Mouse (Mus musculus) megakaryocyte, embryonic 14.5 days (primary cell): ENCODE data around the gene Hdac2.

Source experiments
- FLI1 ChIP-seq: IDR thresholded peaks from 2 replicates; pipeline ENCODE4 v1.6.1; 2012; ENCODE audit warnings: low read length, inconsistent platforms, mixed read lengths
- GATA1 ChIP-seq: IDR thresholded peaks from 3 replicates; pipeline ENCODE4 v1.6.1; 2012; ENCODE audit warnings: mixed read lengths, low read length, inconsistent platforms, borderline replicate concordance

DNA sequence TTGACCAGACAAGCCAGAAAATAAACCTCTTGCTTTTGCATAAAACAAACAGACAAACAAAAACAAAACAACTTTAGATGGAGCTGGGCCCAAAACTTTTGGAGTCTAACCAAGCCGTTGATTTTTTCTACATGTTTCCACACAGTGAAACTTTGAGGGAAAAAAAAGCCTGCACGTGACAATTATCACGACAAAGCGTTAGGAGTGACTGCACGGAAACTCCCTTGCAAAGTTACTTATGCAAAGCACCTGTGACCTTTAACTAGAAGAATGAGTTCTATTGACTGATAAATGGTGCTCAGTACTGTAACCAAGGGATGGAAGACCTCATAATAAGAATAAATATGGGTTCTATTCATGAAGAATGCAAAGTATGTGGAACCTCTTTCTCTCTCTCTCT is 38.5 kb upstream of the Hdac2 start:
- no peak for TF ChIP-seq GATA1
- no peak for TF ChIP-seq FLI1
